Mouse (Mus musculus) cerebellum, adult 2 months (tissue): ENCODE measurements around the gene Rlf.

ENCODE experiments used
- CTCF ChIP-seq: fragments of 200-500 bp; IDR thresholded peaks from 2 replicates; pipeline ENCODE4 v1.5.1; 2011; ENCODE audit warnings: low read depth, mild to moderate bottlenecking, control low read depth, low read length, moderate library complexity, borderline replicate concordance; ENCODE audit not compliant: insufficient read depth
- POLR2A ChIP-seq: fragments of 200-500 bp; IDR thresholded peaks from 2 replicates; pipeline ENCODE4 v1.6.1; 2011; ENCODE audit warnings: low read length, control low read depth, borderline replicate concordance; ENCODE audit not compliant: insufficient read depth

GRCm38 (mm10) chr4:121215489-121215888, 605 bp upstream of the Rlf start:
- no peak for TF ChIP-seq CTCF
- TF ChIP-seq POLR2A, result no peak
